Mouse (Mus musculus): ENCODE data around the gene Efl1. TPM values are rescaled to one million over a fixed set of nuclear protein-coding genes. Genes with fewer than 3 reads are reported as not detected.
"Not testable (repeated sequence)": the region's sequence is repeated elsewhere in the genome, so short reads cannot be mapped to it uniquely, and the experiment has no call there.

Gene Efl1
- total RNA-seq, 2 experiments from 2014 or later = 16.7 to 19.3 TPM

DNA sequence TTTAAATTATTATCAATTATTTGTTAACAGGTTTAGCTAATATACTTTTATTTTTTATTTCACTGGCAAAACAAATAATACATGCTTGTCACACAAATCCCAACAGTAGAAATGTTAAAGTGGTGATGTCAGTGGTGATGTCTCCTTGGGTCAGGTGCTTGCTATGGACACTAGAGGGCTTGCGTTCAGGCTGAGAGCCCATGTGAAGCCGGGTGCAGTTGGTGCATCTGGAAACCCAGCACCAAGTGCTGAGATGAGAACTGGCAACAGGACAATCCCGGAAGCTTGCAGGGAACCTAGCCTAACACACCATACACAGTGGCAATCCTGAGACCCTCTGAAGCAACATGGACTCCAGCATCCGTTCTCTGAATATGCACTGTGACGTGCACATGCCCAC lies 70.9 kb downstream of the Efl1 start:
- DNase-seq (ENCODE audit: low spot score in 2 of 2) = peak in 1 of 2 experiments; percentile 33

DNA sequence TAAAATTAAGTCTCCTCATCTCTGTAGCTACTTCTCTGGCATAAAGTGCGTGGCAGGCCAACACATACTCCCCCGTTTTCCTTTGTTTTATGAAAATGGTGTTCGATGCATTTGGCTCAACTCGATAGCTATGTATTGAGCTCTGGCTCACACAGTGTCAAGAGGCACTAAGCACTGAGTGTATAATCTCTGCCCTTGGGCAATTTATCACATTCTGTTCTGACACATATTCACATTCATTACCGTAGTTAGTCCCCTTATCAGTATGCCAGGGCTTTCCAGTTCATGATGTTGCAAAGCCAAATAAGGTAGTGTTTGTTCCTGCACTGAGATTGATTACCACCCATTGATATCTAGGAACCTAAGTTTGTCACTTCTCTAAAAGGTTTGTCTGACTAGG lies 71.3 kb downstream of the Efl1 start:
- DNase-seq (ENCODE audit: low spot score in 2 of 2) = no peak

DNA sequence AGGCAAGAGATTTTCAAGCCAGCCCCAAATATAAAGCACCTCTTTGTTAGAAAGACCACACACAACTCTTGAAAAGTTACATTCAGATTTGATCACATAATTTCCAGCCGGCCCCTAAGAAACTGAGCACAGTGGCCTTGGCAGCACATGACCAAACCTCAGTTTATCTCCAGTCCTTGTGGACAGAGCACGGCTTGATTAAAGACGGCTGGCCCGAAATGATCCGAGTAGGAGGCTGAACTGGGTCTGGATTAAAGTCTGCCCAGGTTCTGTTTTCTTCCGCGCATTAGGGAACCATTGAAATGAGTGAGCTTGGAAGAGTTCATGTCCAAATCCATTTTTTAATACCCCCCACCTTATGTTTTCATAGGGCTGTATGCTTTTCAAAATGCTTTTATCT lies 72.1 kb downstream of the Efl1 start:
- no peak for DNase-seq (ENCODE audit: low spot score in 2 of 2)

DNA sequence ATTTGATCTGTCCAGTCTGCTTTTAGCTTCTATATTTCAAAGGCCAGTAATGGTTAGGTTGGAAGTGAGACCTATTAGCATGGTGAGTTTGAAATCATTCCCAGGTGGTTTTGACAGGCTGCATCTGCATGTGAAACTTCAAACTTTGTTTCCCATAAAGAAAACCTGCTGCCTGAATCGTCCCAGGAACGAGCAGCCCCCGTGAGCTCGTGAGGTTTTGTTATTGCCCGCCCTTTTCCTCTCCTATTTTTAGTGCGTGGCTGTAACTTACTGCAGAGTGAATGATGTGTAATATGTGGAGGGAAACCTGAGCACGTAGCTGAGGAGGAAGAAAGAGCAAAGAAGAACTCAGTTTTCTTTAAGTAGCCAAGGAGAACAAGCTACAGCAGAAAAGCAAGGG lies 72.5 kb downstream of the Efl1 start:
- DNase-seq (ENCODE audit: low spot score in 2 of 2) = no peak

DNA sequence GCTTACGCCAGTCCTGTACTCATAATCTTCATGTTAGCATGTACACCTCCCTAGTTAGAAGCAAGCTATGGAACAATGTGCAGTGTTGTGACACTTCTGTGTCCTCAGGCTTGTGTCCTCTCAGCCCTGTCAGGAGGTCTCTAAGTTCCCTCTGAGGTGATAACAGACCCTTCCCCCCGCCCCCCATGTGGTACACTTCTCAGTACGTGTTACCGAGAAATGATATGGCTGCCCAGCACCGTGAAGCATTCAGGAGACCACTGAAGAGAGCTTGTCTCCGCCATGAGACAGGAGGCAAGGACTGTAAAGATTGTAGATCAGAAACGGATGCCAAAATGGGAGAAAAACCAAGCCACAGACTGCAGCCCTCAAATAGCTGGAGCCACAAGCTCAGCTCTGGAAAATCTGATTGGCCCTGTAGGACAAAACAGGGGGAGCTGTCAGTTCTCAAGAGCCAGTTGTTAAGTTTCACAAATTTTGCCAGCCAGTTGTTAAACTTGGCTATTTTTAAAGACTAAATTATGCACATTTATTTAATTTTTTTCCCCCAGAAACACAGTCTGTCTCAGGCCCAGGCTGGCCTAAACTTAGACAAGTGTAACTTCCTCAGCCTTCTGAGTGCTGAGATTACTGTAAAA lies 74.2 kb downstream of the Efl1 start:
- DNase-seq (ENCODE audit: low spot score in 2 of 2) = no peak

DNA sequence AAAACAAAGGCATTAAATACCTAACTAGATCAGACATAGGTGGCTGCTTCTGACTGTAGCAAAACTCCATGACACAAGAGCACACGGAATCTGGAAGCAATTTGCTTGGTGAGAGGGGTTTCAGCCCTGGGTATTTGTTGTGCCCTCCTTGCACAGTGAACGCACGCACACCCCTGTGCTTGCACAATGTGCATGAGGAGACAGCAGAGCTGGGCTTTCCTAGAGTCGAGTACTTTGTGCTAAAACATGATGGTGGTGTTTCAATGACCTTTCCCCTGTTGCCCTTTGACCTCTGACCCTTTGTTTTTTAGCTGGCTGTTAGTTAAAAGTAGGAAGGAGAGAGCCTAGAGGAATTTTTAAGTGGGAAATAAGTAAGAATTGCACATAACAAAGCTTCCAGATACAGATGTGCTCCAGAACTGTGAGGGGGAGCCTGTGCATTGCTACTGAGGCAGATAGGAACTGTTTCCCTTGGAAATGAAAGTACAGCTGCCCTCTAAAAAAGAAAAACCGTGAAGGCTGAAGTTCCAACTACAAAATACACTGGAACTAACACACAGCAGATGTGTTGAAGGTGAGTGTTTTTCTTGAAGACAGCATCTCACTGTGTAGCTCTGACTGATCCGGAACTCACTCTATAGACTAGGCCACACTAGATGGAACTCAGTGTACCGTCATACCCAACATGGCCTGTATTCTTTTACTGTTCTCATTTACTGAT lies 74.9 kb downstream of the Efl1 start:
- DNase-seq (ENCODE audit: low spot score in 2 of 2) = no peak

DNA sequence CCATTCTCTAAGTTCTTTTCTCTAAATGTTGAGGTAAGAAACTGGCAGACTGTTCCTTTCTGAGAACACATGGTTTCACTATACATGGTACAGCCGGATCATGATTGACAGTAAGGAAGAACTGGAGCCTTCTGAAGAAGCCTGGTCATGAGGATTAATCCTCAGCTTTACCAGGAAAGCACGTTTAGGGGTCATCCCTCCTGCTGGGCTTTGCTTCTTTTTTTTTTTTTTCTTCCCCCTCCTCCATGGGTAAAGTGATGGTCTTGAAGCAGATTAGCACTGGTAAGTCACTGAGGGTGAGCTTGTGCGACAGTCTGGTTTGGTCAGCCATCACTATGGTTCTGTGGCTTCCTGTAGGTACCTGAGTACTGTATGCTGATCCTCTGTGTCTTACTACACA lies 76.1 kb downstream of the Efl1 start:
- DNase-seq (ENCODE audit: low spot score in 2 of 2) = no peak

DNA sequence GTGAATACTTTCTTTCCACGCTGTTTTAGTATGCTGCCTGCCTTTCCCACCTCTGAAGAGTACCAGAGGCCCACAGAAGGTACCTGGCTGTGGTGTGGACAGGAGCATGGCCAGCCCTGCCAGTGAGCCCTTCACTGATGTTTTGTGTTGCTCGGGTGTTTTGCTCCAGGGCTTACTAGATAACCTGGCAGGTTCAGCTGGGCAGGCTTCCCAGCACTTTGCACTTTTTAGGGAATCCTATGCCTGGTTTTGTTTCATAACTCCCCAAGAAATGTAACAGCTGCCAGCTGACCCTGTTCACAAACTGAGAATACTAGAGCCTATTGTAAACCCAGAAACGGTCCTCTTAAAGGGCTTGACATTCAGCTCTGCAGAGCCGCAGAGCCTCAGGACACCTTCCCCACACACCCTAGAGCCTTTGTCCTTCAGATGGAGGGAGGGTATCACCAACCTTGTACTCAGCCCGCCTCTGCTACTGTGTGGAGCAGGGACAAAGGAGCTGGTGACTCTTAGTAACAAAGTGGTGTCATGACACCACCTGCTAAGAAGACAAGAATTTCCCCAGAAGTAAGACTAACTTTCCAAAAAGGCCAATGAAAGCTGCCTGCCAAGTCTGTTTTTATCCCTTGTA lies 76.7 kb downstream of the Efl1 start:
- no peak for DNase-seq (ENCODE audit: low spot score in 2 of 2)

DNA sequence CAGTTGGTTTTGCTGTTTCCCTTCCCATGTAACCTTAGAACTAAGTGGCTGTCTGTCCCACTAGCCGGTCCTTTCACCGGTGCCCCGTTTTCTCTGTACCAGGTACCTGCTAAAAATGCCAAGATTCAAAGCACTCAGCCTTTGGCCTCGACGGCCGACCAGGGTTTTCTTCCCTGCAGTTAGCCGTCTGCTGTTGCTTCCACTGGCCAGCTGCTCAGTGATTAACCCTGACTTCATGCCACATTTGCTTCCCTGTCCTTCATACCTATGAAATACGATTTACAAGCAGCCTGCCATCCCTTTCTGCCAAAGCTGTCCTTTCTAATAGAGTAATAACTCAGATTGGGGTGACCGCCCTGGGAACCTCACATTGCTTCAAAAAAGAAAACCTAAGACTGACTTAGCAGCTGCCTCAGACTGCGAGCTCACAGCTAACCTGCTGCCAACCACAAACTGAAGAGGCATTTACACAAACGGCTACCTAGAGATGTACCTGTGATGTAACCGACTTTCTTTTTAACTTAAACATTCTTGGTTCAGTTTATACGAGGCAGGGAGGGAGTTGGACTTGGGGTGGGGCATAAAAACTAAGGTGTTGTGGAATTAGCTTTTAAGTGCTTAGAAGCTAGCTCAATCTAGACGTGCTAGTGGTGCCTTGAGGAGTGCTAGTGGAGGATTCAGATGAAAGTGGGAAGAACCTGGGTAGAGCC lies 77.5 kb downstream of the Efl1 start:
- DNase-seq (ENCODE audit: low spot score in 2 of 2) = no peak

DNA sequence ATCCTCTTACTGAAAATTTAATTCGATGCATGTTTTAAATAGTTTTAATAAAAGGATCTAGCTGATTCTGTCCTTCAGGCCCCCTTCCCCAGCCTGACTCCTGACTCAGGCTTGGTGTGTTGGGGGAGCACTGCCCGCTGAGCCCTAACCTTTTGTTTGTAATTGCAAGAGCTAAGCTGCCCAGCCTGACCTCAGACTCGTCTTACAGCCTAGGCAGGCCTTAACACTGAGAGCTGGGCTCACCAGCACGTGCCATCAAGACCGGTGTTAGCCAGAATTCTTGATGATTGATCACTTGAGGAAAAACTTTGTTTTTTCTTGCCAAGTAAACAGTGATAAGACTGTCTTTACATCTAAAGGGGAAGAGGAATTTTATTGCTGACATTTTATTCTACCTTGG lies 78.7 kb downstream of the Efl1 start:
- DNase-seq (ENCODE audit: low spot score in 2 of 2) = no peak

DNA sequence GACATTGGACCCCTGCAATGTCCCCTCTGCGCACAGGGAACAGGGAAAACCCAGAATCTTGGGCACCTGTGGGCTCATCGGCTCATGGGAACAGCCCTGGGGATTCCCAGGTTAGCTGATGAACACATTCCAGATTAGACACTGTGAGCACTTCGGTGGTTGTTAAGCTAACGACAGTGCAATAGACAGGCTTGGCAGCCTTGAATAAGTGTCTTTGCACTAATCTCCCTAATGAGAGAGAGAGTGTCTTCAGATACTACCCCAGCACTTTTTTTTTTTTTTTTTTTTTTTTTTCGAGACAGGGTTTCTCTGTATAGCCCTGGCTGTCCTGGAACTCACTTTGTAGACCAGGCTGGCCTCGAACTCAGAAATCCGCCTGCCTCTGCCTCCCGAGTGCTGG lies 80.6 kb downstream of the Efl1 start:
- not testable (repeated sequence) for DNase-seq (ENCODE audit: low spot score in 2 of 2)

DNA sequence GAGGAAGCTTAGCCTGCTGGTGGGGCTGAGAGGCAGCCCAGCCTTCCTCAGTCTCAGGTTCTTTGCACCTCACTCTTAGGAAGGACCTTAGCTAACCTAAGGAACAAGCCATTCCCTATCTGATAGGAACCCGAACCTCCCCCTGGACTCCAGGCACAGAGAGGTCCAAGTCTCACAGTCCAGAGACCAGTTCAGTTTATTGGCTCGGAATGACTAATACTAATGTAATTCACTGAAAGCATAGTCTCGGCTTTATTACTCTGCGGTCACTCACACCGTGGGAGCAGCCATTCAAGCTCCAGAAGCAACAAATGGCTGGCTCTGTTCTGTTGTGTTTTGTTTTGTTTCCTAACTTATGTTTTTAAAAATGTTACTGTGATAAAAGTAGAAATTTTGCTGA lies 84.7 kb downstream of the Efl1 start:
- no peak for DNase-seq (ENCODE audit: low spot score in 2 of 2)

DNA sequence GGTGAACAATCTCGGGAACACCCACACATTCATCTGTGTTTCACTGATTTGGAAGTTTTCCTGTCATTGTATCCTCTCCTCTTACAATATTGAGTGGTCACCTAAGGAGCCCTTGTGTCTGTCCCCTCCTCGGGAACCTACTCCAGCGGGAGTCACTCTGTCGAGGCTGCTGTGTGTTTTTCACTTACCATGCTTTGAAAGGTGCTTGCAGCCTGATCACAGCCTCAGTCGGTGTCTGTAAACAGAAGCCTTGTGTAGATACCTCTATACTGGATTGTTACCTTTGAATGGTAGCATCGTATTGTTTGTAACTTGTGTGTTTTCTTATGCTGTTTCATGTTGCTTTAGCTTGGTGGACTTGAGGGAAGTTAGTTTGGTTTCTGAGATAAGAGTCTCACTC lies 85.6 kb downstream of the Efl1 start:
- no peak for DNase-seq (ENCODE audit: low spot score in 2 of 2)

DNA sequence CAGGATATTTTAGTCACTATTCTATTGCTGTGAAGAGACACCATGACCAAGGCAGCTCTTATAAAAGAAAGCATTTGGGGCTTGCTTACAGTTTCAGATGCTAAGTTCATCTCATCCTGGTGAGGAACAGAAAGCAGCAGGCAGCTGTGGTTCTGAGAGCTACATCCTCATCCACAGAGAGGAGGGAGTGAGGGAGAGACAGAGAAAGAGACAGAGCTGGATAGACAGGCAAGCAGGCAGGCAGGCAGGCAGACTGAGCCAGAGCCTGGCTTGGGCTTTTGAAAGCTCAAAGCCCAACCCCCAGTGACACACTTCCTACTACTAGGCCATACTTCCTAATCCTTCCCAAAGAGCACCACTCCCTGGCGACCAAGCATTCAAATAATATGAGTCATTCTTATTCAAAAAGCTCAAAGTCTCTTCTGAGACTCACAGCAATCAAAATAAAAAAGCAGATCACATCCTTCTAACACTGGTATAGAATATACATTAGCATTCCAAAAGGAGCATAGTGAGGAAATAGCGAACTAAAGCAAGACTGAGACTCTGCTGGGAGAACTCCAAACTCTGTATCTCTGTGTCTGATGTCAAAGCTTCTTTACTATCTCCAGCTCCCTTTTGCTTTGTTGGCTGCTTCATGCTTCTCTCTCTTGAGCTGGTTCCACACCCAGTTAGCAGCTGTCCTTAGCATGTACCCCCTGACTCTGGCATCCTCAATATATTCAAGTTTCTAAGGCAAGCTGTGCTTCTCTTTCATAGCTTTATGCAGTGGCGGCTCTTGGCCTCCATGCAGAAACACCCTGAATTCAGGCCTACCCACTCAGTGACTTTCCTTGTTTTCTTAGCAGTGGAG lies 86.6 kb downstream of the Efl1 start:
- DNase-seq (ENCODE audit: low spot score in 2 of 2) = no peak

DNA sequence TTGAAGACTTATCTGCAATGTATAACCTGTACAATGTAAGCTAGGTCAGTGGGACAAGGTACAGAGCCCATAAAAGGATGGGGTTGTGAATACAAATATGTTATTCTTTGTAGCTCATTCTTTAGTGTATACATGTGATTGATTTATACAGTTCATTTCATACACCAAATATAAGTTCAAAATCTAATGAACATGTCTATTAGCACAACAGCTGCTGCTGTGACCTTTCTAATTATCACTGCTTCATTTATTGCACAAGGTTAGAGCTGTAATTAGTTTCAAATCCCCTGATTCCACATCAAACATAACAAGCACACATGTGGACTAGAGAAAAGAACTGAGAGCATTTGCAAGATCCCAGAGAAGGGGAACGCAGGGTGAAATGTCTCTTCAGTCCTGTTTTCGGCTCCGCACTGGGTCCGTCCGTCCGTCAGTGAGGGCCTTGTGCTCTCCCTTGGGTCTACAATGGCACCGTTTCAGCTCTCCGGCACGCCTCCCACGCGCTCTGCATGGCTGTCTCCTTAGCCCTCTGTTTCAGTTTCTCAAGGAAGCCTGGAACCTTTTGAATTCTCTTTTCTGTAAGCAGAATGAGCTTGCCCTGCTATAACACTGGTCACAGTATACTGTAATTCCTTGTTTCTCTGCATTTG lies 94.8 kb downstream of the Efl1 start:
- DNase-seq (ENCODE audit: low spot score in 2 of 2) = peak; percentile 37

DNA sequence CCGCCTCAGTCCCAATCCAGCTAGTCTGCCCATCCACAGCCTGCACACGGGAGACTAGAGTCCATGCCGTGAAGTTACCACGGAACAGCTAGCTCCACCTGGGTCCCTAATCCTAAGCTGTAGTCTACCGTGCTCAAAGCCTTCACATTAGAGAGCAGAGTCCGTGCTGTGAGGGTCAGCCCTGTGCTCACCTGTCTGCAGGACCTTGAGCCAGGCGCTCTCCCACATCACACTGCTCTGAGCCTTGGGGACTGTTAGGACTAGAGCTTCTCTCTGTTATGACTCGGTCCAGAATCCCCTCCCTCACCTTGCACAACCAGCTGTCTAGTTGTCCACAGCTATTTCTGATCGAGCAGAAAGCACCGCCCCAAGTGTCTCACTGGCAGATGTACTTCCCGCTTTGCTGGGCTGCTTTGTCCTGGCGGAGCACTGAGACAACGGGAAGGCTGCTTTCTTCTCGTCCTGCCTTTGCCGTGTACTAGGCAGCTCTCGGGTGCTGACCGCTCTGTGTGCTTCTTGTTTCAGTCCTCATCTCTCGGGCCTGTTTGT lies 95.8 kb downstream of the Efl1 start:
- DNase-seq (ENCODE audit: low spot score in 2 of 2) = no peak

DNA sequence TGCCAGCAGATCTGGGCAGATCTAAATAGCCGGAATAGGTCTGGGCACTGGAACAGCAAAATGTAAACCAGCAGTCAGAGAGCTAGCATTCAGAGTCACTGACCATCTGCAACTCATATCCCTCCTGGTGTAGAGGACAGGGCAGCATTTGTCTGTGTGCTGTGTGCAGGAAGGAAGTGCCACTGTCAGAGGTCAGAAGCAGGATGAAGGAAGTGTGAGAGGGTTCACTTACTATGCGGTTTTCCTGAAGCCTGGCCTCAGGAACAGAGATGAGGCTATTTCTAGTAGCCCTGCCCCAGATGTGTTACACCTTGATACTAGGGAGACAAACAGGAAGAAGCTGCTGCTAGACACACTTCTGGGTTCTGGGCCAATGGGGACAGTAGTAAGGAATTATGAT lies 100.4 kb downstream of the Efl1 start:
- DNase-seq (ENCODE audit: low spot score in 2 of 2) = no peak

DNA sequence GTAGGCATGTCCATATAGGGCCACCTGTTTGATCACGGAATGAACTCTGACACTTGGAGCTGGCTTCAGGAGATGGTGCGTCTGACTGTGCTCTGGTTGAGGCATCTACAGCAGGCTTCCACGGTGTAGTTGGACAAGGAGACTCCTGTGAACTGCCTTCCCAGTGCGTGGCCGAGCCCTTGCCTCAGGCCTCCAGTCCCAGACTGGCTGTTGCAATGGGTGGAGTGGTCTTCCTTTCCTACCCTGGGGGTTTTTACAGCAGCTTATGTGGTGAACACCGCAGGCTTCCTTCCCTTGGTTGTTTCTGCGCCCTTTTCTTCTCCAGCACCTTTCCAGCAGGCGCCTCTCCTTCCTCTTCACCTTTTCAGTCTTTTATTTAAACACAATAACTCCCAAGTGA lies 100.8 kb downstream of the Efl1 start:
- no peak for DNase-seq (ENCODE audit: low spot score in 2 of 2)

DNA sequence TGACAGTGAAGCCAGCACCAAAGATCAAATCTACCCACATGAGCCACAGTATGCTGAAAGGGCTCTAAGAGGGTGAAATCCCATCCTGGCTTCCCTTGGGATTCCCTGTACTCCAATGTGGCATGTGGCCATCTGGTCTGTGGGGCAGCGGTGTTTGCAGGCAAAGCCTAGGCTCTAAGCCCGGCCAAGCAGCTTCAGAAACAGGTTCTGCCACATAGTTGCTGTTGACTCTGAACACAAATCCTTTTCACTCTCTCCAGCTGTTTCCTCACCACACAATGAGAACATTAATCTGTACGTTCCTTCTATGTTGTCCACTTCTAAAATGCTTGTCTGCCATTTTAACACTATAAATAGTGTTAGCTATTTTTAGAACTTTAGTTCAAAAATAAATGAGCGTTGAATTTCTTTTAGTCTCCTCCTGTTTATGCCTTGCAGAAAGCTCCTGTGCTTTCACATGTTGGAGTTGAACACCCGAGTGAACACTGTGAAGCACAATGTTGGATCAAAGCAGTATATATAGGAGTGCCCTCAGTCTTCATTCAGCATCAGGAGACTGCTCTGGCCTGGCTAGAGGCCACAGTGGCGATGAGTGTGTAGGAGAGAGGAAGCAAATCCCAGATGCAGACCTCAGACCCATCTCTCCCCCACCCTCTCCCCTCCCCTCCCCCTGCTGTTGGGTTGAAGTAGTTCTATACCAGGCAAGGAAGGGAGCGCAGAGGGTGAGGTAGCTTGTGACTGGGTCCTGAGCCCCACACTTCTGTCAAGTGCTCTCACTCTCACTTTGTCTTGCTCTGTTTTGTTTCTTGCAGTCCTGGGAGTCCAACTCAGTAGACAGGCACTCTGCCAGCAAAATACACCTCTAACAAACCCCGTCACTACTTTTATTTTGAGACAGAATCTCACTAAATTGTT lies 104.0 kb downstream of the Efl1 start:
- DNase-seq (ENCODE audit: low spot score in 2 of 2) = no peak

Data from layer of hippocampus, postnatal 10 days (tissue).